Mouse (Mus musculus): Measurements from ENCODE around the gene Mamld1. TPM values are rescaled to one million over a fixed set of nuclear protein-coding genes. Genes with fewer than 3 reads are reported as not detected.
A peak's percentile ranks its signal among the peaks of the same experiment; 100 is the strongest.
"Not testable (repeated sequence)": the region's sequence is repeated elsewhere in the genome, so short reads cannot be mapped to it uniquely, and the experiment has no call there.

Mamld1 gene
- polyA plus RNA-seq (2011; ENCODE audit: insufficient read depth, insufficient read length, low read depth, missing spikeins), result 0.14 and 0.16 TPM in 2 replicates

- H3K27me3 ChIP-seq (ENCODE audit: control insufficient read depth, insufficient read depth, low read length, poor library complexity, severe bottlenecking), result peaks cover 4% of the 10 kb centered on the region
- TF ChIP-seq POLR2A (IDR thresholded peaks at IDR 0.05; ENCODE audit: insufficient read depth, low read length), result no peak
- TF ChIP-seq EP300 (IDR thresholded peaks at IDR 0.05; ENCODE audit: insufficient read depth, low read depth, low read length), result no peak
- TF ChIP-seq CTCF (IDR thresholded peaks at IDR 0.05; ENCODE audit: low read depth, low read length), result no peak
- H3K9me3 ChIP-seq (replicated peaks; ENCODE audit: control insufficient read depth, insufficient read depth, low read length, poor library complexity, severe bottlenecking), result no peaks in the 10 kb centered on the region
- no peak within 1 kb of the TSS for H3K9ac ChIP-seq (ENCODE audit: low read depth, poor library complexity, severe bottlenecking)
- H3K36me3 ChIP-seq (ENCODE audit: control insufficient read depth, insufficient read depth, low read length, poor library complexity, severe bottlenecking), result no peaks in the 10 kb centered on the region
- no peak within 1 kb of the TSS for H3K27ac ChIP-seq (ENCODE audit: insufficient read depth, low read length)
- H3K4me1 ChIP-seq (ENCODE audit: control insufficient read depth, insufficient read depth, low read length), result no peaks in the 10 kb centered on the region
- peak within 1 kb of the TSS; percentile 42 for H3K4me3 ChIP-seq (ENCODE audit: low read depth, low read length)
Measured at GRCm38 (mm10) chrX:71049864-71050576, at the start of gene Mamld1. Gene Mamld1 (plus strand): TSS chrX:71050256.

- H3K9ac ChIP-seq (ENCODE audit: low read depth, poor library complexity, severe bottlenecking), result no peak overlapping the region
- no peaks in the 10 kb centered on the region for H3K4me1 ChIP-seq (ENCODE audit: control insufficient read depth, insufficient read depth, low read length)
- H3K9me3 ChIP-seq (replicated peaks; ENCODE audit: control insufficient read depth, insufficient read depth, low read length, poor library complexity, severe bottlenecking), result no peaks in the 10 kb centered on the region
- TF ChIP-seq CTCF (IDR thresholded peaks at IDR 0.05; ENCODE audit: low read depth, low read length) (no peak), POLR2A (IDR thresholded peaks at IDR 0.05; ENCODE audit: insufficient read depth, low read length) (no peak), EP300 (IDR thresholded peaks at IDR 0.05; ENCODE audit: insufficient read depth, low read depth, low read length) (no peak)
- H3K27me3 ChIP-seq (ENCODE audit: control insufficient read depth, insufficient read depth, low read length, poor library complexity, severe bottlenecking), result no peaks in the 10 kb centered on the region
- no peak overlapping the region for H3K27ac ChIP-seq (ENCODE audit: insufficient read depth, low read length)
- no peak overlapping the region for H3K4me3 ChIP-seq (ENCODE audit: low read depth, low read length)
- no peaks in the 10 kb centered on the region for H3K36me3 ChIP-seq (ENCODE audit: control insufficient read depth, insufficient read depth, low read length, poor library complexity, severe bottlenecking)
Measured at GRCm38 (mm10) chrX:71024718-71025117, 25.3 kb upstream of the Mamld1 start.

- H3K9ac ChIP-seq (ENCODE audit: low read depth, poor library complexity, severe bottlenecking), result no peak overlapping the region
- TF ChIP-seq CTCF (IDR thresholded peaks at IDR 0.05; ENCODE audit: low read depth, low read length), result no peak
- no peak for TF ChIP-seq POLR2A (IDR thresholded peaks at IDR 0.05; ENCODE audit: insufficient read depth, low read length)
- no peak for TF ChIP-seq EP300 (IDR thresholded peaks at IDR 0.05; ENCODE audit: insufficient read depth, low read depth, low read length)
- H3K4me1 ChIP-seq (ENCODE audit: control insufficient read depth, insufficient read depth, low read length), result no peaks in the 10 kb centered on the region
- H3K36me3 ChIP-seq (ENCODE audit: control insufficient read depth, insufficient read depth, low read length, poor library complexity, severe bottlenecking), result no peaks in the 10 kb centered on the region
- H3K27ac ChIP-seq (ENCODE audit: insufficient read depth, low read length), result no peak overlapping the region
- H3K27me3 ChIP-seq (ENCODE audit: control insufficient read depth, insufficient read depth, low read length, poor library complexity, severe bottlenecking), result no peaks in the 10 kb centered on the region
- no peaks in the 10 kb centered on the region for H3K9me3 ChIP-seq (replicated peaks; ENCODE audit: control insufficient read depth, insufficient read depth, low read length, poor library complexity, severe bottlenecking)
- no peak overlapping the region for H3K4me3 ChIP-seq (ENCODE audit: low read depth, low read length)
Measured at GRCm38 (mm10) chrX:71028007-71028406, 22.0 kb upstream of the Mamld1 start.

- not testable (repeated sequence) for H3K9me3 ChIP-seq (replicated peaks; ENCODE audit: control insufficient read depth, insufficient read depth, low read length, poor library complexity, severe bottlenecking); H3K36me3 ChIP-seq (ENCODE audit: control insufficient read depth, insufficient read depth, low read length, poor library complexity, severe bottlenecking); H3K4me3 ChIP-seq (ENCODE audit: low read depth, low read length); H3K4me1 ChIP-seq (ENCODE audit: control insufficient read depth, insufficient read depth, low read length); H3K27ac ChIP-seq (ENCODE audit: insufficient read depth, low read length); H3K27me3 ChIP-seq (ENCODE audit: control insufficient read depth, insufficient read depth, low read length, poor library complexity, severe bottlenecking); H3K9ac ChIP-seq (ENCODE audit: low read depth, poor library complexity, severe bottlenecking)
Measured at GRCm38 (mm10) chrX:71028976-71029375, 21.1 kb upstream of the Mamld1 start.

GRCm38 (mm10) chrX:71050677-71051311 lies 738 bp downstream of the Mamld1 start:
- H3K27ac ChIP-seq (ENCODE audit: insufficient read depth, low read length), result no peak overlapping the region
- no peak for TF ChIP-seq EP300 (IDR thresholded peaks at IDR 0.05; ENCODE audit: insufficient read depth, low read depth, low read length)
- H3K9me3 ChIP-seq (replicated peaks; ENCODE audit: control insufficient read depth, insufficient read depth, low read length, poor library complexity, severe bottlenecking), result no peaks in the 10 kb centered on the region
- H3K9ac ChIP-seq (ENCODE audit: low read depth, poor library complexity, severe bottlenecking), result no peak overlapping the region
- no peaks in the 10 kb centered on the region for H3K4me1 ChIP-seq (ENCODE audit: control insufficient read depth, insufficient read depth, low read length)
- H3K4me3 ChIP-seq (ENCODE audit: low read depth, low read length), result peak overlapping the region; percentile 42
- peaks cover 4% of the 10 kb centered on the region for H3K27me3 ChIP-seq (ENCODE audit: control insufficient read depth, insufficient read depth, low read length, poor library complexity, severe bottlenecking)
- H3K36me3 ChIP-seq (ENCODE audit: control insufficient read depth, insufficient read depth, low read length, poor library complexity, severe bottlenecking), result no peaks in the 10 kb centered on the region

- Histone ChIP-seq H3K27me3 (ENCODE audit: control insufficient read depth, insufficient read depth, low read length, poor library complexity, severe bottlenecking) (peaks cover 4% of the 10 kb centered on the region), H3K27ac (ENCODE audit: insufficient read depth, low read length) (no peak overlapping the region), H3K4me1 (ENCODE audit: control insufficient read depth, insufficient read depth, low read length) (no peaks in the 10 kb centered on the region), H3K4me3 (ENCODE audit: low read depth, low read length) (peak overlapping the region; percentile 46), H3K9me3 (replicated peaks; ENCODE audit: control insufficient read depth, insufficient read depth, low read length, poor library complexity, severe bottlenecking) (no peaks in the 10 kb centered on the region), H3K36me3 (ENCODE audit: control insufficient read depth, insufficient read depth, low read length, poor library complexity, severe bottlenecking) (no peaks in the 10 kb centered on the region), H3K9ac (ENCODE audit: low read depth, poor library complexity, severe bottlenecking) (no peak overlapping the region)
- TF ChIP-seq EP300 (IDR thresholded peaks at IDR 0.05; ENCODE audit: insufficient read depth, low read depth, low read length) (no peak), CTCF (IDR thresholded peaks at IDR 0.05; ENCODE audit: low read depth, low read length) (no peak), POLR2A (IDR thresholded peaks at IDR 0.05; ENCODE audit: insufficient read depth, low read length) (no peak)
Measured at GRCm38 (mm10) chrX:71051361-71052114, 1.5 kb downstream of the Mamld1 start.

All from ES-Bruce4 (cell line).